Mouse (Mus musculus) testis, adult 2 months (tissue): ENCODE data around the gene Cers2.

ENCODE experiments used
- CTCF ChIP-seq: fragments of 200-500 bp; IDR thresholded peaks from 2 replicates; pipeline ENCODE4 v1.5.1; 2012; ENCODE audit warnings: low read depth, mild to moderate bottlenecking, inconsistent platforms, low read length, moderate library complexity; ENCODE audit not compliant: control insufficient read depth, insufficient read depth, insufficient replicate concordance
- POLR2A ChIP-seq: fragments of 200-500 bp; IDR thresholded peaks from 2 replicates; pipeline ENCODE4 v1.6.1; 2012; ENCODE audit warnings: low read depth, mild to moderate bottlenecking, inconsistent platforms, low read length, moderate library complexity; ENCODE audit not compliant: control insufficient read depth

DNA sequence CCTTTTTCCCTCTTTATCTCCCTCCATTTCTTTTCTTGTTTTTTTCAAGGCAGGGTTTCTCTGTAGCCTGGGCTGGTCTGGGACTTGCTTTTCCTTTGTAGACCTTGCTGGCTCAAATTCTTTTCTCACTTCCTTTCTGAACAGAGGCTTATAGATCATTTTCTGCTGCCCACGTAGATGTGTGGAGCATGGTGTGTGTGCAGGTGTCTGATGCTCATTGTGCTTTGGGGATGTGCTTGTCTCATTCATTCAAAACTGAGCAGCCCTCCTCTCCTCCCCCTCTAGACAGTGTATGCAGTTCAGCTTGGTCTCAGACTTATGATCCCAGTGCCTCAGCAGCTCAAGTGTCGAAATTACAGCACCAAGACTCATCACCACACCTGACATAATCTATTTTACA, 4.5 kb downstream of the Cers2 start:
- TF ChIP-seq POLR2A (no peak), CTCF (no peak)
